Mouse (Mus musculus) forebrain, embryonic 12.5 days (tissue): ENCODE data around the gene Gm3952. TPM values are rescaled to one million over a fixed set of nuclear protein-coding genes. Genes with fewer than 3 reads are reported as not detected.

ENCODE experiments used
- ATAC-seq: fragments of 200-750 bp; cut with Nextera tagmentation; 2 replicates; pipeline ENCODE4 v1.8.0; 2017; ENCODE audit warnings: moderate TSS enrichment; ENCODE audit not compliant: low FRiP score
- H3K27ac ChIP-seq: fragments of 300-500 bp; sonication (generic); 2 replicates; pipeline ENCODE4 v1.5.1; 2016; ENCODE audit warnings: mild to moderate bottlenecking
- H3K27me3 ChIP-seq: fragments of 300-500 bp; sonication (generic); 2 replicates; pipeline ENCODE4 v1.6.1; 2016; ENCODE audit warnings: mild to moderate bottlenecking
- H3K36me3 ChIP-seq: fragments of 300-500 bp; sonication (generic); replicated peaks from 2 replicates; pipeline ENCODE4 v1.6.1; 2016; ENCODE audit warnings: mild to moderate bottlenecking
- H3K4me1 ChIP-seq: fragments of 300-500 bp; sonication (generic); 2 replicates; pipeline ENCODE4 v1.6.1; 2016
- H3K4me2 ChIP-seq: fragments of 300-500 bp; sonication (generic); 2 replicates; pipeline ENCODE4 v1.6.1; 2016; ENCODE audit warnings: mild to moderate bottlenecking, moderate library complexity
- H3K4me3 ChIP-seq: fragments of 300-500 bp; sonication (generic); replicated peaks from 2 replicates; pipeline ENCODE4 v1.5.1; 2016; ENCODE audit warnings: mild to moderate bottlenecking
- H3K9ac ChIP-seq: fragments of 300-500 bp; sonication (generic); 2 replicates; pipeline ENCODE4 v1.6.1; 2016; ENCODE audit warnings: mild to moderate bottlenecking
- H3K9me3 ChIP-seq: fragments of 300-500 bp; sonication (generic); 2 replicates; pipeline ENCODE4 v1.6.1; 2016
- WGBS: fragments of 180-500 bp; shearing (Covaris S2); methylation state at CpG from one replicate; pipeline ENCODE4 v1.1.7; 2016; 5-methylcytosine and 5-hydroxymethylcytosine counted together
- polyA plus RNA-seq: library from polyadenylated mRNA; unstranded; fragments of >200 nt; fragmentation: Nextera tagmentation; extraction: Ambion mirVana; gene quantifications from 2 replicates; pipeline ENCODE4 v1.2.1, GENCODE M21; 2016

The Gm3952 gene
- polyA plus RNA-seq, 1 experiment from 2014 or later = not detected

DNA sequence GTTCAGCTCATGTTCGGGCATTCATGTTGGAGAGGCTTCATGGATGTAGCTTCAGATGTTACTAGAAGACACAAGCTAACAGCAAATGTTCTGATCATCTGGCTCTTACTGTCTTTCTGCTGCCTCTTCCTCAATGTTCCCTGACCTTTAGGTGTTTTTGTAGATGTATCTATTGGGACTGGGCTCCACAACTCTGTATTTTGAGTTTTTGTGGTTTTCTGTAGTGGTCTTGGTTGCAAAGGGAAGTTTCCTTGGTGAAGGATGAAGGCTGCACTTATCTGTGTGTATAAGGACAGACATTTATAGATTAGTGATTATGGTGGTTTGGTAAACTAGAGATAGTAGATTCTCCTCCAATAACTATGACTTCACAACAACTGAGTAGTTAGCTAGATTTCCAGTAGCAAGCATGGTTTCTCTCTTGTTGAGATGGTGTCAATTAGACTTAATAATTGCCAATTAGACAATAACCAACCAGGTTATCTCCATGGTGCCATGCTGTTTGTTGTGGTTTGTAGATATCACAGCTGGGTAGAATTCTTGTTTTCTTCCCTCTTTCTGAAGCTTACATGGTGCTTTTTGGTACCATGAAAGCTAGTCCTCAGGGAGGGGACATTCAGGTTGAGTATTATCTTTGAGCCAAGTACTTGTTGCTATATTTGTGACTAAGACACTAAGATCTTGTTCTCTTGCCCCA is 101.6 kb downstream of the Gm3952 start:
- peaks cover 3% of the 10 kb centered on the region; the same call in 1 of the 2 replicates for H3K4me1 ChIP-seq
- H3K4me2 ChIP-seq = no peak overlapping the region
- no peaks in the 10 kb centered on the region for H3K36me3 ChIP-seq
- no peak overlapping the region for H3K27ac ChIP-seq
- H3K4me3 ChIP-seq = no peak overlapping the region
- H3K9me3 ChIP-seq = no peaks in the 10 kb centered on the region
- WGBS = 96% methylated on average over 1 of the region's 1 CpGs
- H3K27me3 ChIP-seq = no peaks in the 10 kb centered on the region
- H3K9ac ChIP-seq = no peak overlapping the region
- ATAC-seq = no peak

Other genes starting within 250 kb of the Gm3952 start
- 128 and 140 TPM in 2 replicates for gene Itgb1, start 113.0 kb downstream of the Gm3952 start, polyA plus RNA-seq